13 mouse cellular contexts compared by ENCODE assay signal in the genomic region with DNA sequence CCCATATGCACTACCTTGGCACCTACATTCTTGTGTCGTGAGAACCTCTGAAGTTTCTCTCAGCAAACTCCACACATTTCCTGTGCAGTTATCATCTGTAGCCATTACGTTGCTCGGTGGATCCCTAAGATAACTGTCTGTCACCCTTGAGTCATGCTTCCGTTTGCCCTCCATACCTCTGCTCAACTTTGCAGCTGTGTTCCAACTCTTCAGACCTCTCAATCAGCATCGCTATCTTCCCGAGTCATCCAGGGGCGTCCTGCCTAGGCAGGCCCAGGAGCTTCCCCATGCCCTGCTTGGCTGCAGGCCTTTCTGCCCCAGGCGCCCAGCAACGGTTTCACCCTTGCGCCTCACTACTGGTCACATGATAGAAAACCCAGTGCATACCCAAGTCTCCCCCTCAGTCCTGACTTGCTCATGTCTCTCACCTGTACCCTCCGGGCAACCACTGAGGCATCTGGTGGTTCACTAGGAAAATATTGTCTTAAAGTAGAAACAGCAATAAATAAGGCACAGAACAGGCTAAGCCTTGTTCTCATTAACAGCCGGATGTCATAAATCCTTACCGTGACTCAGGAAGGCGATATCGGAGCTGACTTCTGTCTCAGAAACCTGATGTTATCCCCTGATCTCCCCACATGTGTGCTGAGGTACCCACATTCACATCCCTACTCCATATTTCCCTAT. TPM values are rescaled to one million over a fixed set of nuclear protein-coding genes. Genes with fewer than 3 reads are reported as not detected.
DNase-seq lines count a peak whose midpoint lies in the region; ATAC-seq and TF ChIP-seq lines count a peak whose summit lies in the region.
"Had no signal": no experiment of that assay in that cellular context is flagged by ENCODE, and none has a peak within 500 bp of the region (broad histone marks: within the 10 kb centered on the region; RNA-seq: fewer than 3 reads in every experiment).

No protein-coding gene starts in this region.

- H3K9me3 ChIP-seq in embryonic facial prominence, embryonic 14.5 days (ENCODE audit: control insufficient read depth, low read length) = no peaks in the 10 kb centered on the region
- H3K9me3 ChIP-seq in limb, embryonic 13.5 days = no peaks in the 10 kb centered on the region
- no peaks in the 10 kb centered on the region for H3K9me3 ChIP-seq in intestine, postnatal 0 days (ENCODE audit: control insufficient read depth)
- H3K9me3 ChIP-seq: hindbrain, embryonic 12.5 days had no signal

- no peak overlapping the region for H3ac ChIP-seq in myocyte (ENCODE audit: control insufficient read depth, insufficient read length)

- H3K27me3 ChIP-seq in embryonic facial prominence, embryonic 14.5 days (replicated peaks; ENCODE audit: control insufficient read depth, insufficient read depth, low read length) = no peaks in the 10 kb centered on the region
- no peaks in the 10 kb centered on the region for H3K27me3 ChIP-seq in limb, embryonic 13.5 days
- no peaks in the 10 kb centered on the region for H3K27me3 ChIP-seq in myocyte (ENCODE audit: control insufficient read depth, insufficient read depth, insufficient read length)
- no peaks in the 10 kb centered on the region for H3K27me3 ChIP-seq in intestine, postnatal 0 days (replicated peaks; ENCODE audit: control insufficient read depth, insufficient read depth, low read length)
- H3K27me3 ChIP-seq: hindbrain, embryonic 12.5 days had no signal

- H3K36me3 ChIP-seq in embryonic facial prominence, embryonic 14.5 days (ENCODE audit: control insufficient read depth, insufficient read depth, low read length) = no peaks in the 10 kb centered on the region
- H3K36me3 ChIP-seq in limb, embryonic 13.5 days = no peaks in the 10 kb centered on the region
- H3K36me3 ChIP-seq in myocyte (ENCODE audit: control insufficient read depth, insufficient read depth) = no peaks in the 10 kb centered on the region
- H3K36me3 ChIP-seq in intestine, postnatal 0 days (ENCODE audit: control insufficient read depth, insufficient read depth) = no peaks in the 10 kb centered on the region
- H3K36me3 ChIP-seq: hindbrain, embryonic 12.5 days had no signal

- H3K4me2 ChIP-seq in embryonic facial prominence, embryonic 14.5 days (ENCODE audit: low read depth, low read length) = no peak overlapping the region
- peak overlapping the region; percentile 17; the same call in 1 of the 2 replicates for H3K4me2 ChIP-seq in limb, embryonic 13.5 days (replicated peaks)
- peak overlapping the region; percentile 71 for H3K4me2 ChIP-seq in myocyte (ENCODE audit: low read depth)
- H3K4me2 ChIP-seq in intestine, postnatal 0 days (replicated peaks; ENCODE audit: low read depth) = no peak overlapping the region
- H3K4me2 ChIP-seq: hindbrain, embryonic 12.5 days; lung, embryonic 14.5 days had no signal

- peak; percentile 75 for ATAC-seq in CD4-positive, CD25-positive, alpha-beta regulatory T cell, adult 4 months
- ATAC-seq in embryonic facial prominence, embryonic 14.5 days (ENCODE audit: low read depth) = no peak
- peak; percentile 1; the same call in 1 of the 2 replicates for ATAC-seq in limb, embryonic 13.5 days (ENCODE audit: low FRiP score, low read depth)
- ATAC-seq in intestine, postnatal 0 days = no peak

- H3K27ac ChIP-seq in embryonic facial prominence, embryonic 14.5 days (replicated peaks; ENCODE audit: low read depth, low read length) = no peak overlapping the region
- H3K27ac ChIP-seq in limb, embryonic 13.5 days = peak overlapping the region; percentile 68
- no peak overlapping the region for H3K27ac ChIP-seq in intestine, postnatal 0 days (ENCODE audit: low read depth, low read length)
- H3K27ac ChIP-seq: hindbrain, embryonic 12.5 days had no signal

- H3K79me2 ChIP-seq in myocyte (ENCODE audit: control insufficient read depth, insufficient read depth) = no peaks in the 10 kb centered on the region

- H3K4me3 ChIP-seq in embryonic facial prominence, embryonic 14.5 days (ENCODE audit: low read depth, low read length) = no peak overlapping the region
- H3K4me3 ChIP-seq in limb, embryonic 13.5 days = no peak overlapping the region
- H3K4me3 ChIP-seq in myocyte = no peak overlapping the region
- H3K4me3 ChIP-seq in intestine, postnatal 0 days (ENCODE audit: low read depth, low read length) = no peak overlapping the region
- H3K4me3 ChIP-seq: hindbrain, embryonic 12.5 days had no signal

- DNase-seq in embryonic facial prominence, embryonic 14.5 days (ENCODE audit: low spot score) = peak; percentile 41
- DNase-seq in heart, adult 11 months = no peak
- DNase-seq in right cerebral cortex, adult 2 months (ENCODE audit: low spot score in 2 of 2) = no peak
- DNase-seq in spleen, adult 12 weeks (ENCODE audit: low spot score) = no peak
- DNase-seq: adrenal gland, postnatal 14 days; lung, embryonic 14.5 days; right cerebral cortex, postnatal 4 days had no signal

- no peak overlapping the region for H3K9ac ChIP-seq in embryonic facial prominence, embryonic 14.5 days (ENCODE audit: low read depth, low read length)
- no peak overlapping the region for H3K9ac ChIP-seq in limb, embryonic 13.5 days
- no peak overlapping the region for H3K9ac ChIP-seq in intestine, postnatal 0 days (ENCODE audit: low read depth, low read length)
- H3K9ac ChIP-seq: hindbrain, embryonic 12.5 days; lung, embryonic 14.5 days had no signal

- peaks cover 3% of the 10 kb centered on the region; the same call in 1 of the 2 replicates for H3K4me1 ChIP-seq in embryonic facial prominence, embryonic 14.5 days (ENCODE audit: control insufficient read depth, insufficient read depth, low read length)
- peaks cover 35% of the 10 kb centered on the region for H3K4me1 ChIP-seq in limb, embryonic 13.5 days
- no peaks in the 10 kb centered on the region for H3K4me1 ChIP-seq in intestine, postnatal 0 days (replicated peaks; ENCODE audit: control insufficient read depth, insufficient read depth, low read length)

- TF ChIP-seq CTCF in intestine, postnatal 0 days (IDR thresholded peaks at IDR 0.05; ENCODE audit: low read depth) = no peak

- no peak for TF ChIP-seq POLR2A in myocyte (IDR thresholded peaks at IDR 0.05; ENCODE audit: insufficient read length, low read depth)

- WGBS in embryonic facial prominence, embryonic 14.5 days = 60% methylated on average over 15 of the region's 15 CpGs
- 34% methylated on average over 15 of the region's 15 CpGs for WGBS in limb, embryonic 13.5 days
- WGBS in intestine, postnatal 0 days = 52% methylated on average over 15 of the region's 15 CpGs

TF ChIP-seq in myocyte, 11 proteins besides CTCF, POLR2A, EP300 and RAD21:
- peak in 1 of 3 experiments; percentile 13 for TF ChIP-seq MYOD1 (IDR thresholded peaks at IDR 0.05; ENCODE audit: control insufficient read depth in 1 of 3, insufficient read length in 2 of 3, low read depth in 2 of 3)
- TF ChIP-seq USF1 (IDR thresholded peaks at IDR 0.05; ENCODE audit: low read depth) = peak; percentile 44
- no peak for TF ChIP-seq REST (IDR thresholded peaks at IDR 0.05; ENCODE audit: insufficient read depth, insufficient read length)

RNA-seq across cellular contexts. Expression of gene Smg9, which starts 4.8 kb away (rescaled TPM):
- 10 to 100 TPM; 27.9 to 29.4 TPM for polyA plus RNA-seq in CD4-positive, CD25-positive, alpha-beta regulatory T cell, adult 4 months (2017; shearing (Covaris generic))
- polyA plus RNA-seq in embryonic facial prominence, embryonic 14.5 days (2014; fragmentation: Nextera tagmentation; extraction: Ambion mirVana) = 17.6 and 19.9 TPM in 2 replicates
- polyA plus RNA-seq in limb, embryonic 13.5 days (2015; fragmentation: Nextera tagmentation; extraction: Ambion mirVana) = 24.5 and 25.1 TPM in 2 replicates
- 17.4 TPM for polyA plus RNA-seq in myocyte (2012; fragmentation: generic; extraction: Trizol)
- polyA plus RNA-seq in intestine, postnatal 0 days (2015; fragmentation: Nextera tagmentation; extraction: Ambion mirVana) = 14.0 and 15.1 TPM in 2 replicates

RNA-seq across cellular contexts. Expression of gene Kcnn4, which starts 24.6 kb away (rescaled TPM):
- 100 to 1,000 TPM; 130 to 152 TPM for polyA plus RNA-seq in CD4-positive, CD25-positive, alpha-beta regulatory T cell, adult 4 months (2017; shearing (Covaris generic))
- polyA plus RNA-seq in embryonic facial prominence, embryonic 14.5 days (2014; fragmentation: Nextera tagmentation; extraction: Ambion mirVana) = 4.1 and 5.8 TPM in 2 replicates
- polyA plus RNA-seq in limb, embryonic 13.5 days (2015; fragmentation: Nextera tagmentation; extraction: Ambion mirVana) = 1.4 and 2.4 TPM in 2 replicates
- 37.4 TPM for polyA plus RNA-seq in myocyte (2012; fragmentation: generic; extraction: Trizol)
- polyA plus RNA-seq in intestine, postnatal 0 days (2015; fragmentation: Nextera tagmentation; extraction: Ambion mirVana) = 3.2 and 3.7 TPM in 2 replicates

RNA-seq across cellular contexts. Expression of gene Lypd5, which starts 45.6 kb away (rescaled TPM):
- polyA plus RNA-seq in CD4-positive, CD25-positive, alpha-beta regulatory T cell, adult 4 months (2017; shearing (Covaris generic)) = under 1 TPM in 1 of 2 experiments, not detected in 1; 0.19 TPM
- 2.4 and 4.9 TPM in 2 replicates for polyA plus RNA-seq in embryonic facial prominence, embryonic 14.5 days (2014; fragmentation: Nextera tagmentation; extraction: Ambion mirVana)
- polyA plus RNA-seq in limb, embryonic 13.5 days (2015; fragmentation: Nextera tagmentation; extraction: Ambion mirVana) = not detected in 2 replicates
- polyA plus RNA-seq in myocyte (2012; fragmentation: generic; extraction: Trizol) = not detected
- polyA plus RNA-seq in intestine, postnatal 0 days (2015; fragmentation: Nextera tagmentation; extraction: Ambion mirVana) = not detected in 2 replicates
- polyA plus RNA-seq: cortical plate, adult 2 months; hindbrain, embryonic 12.5 days; lung, embryonic 14.5 days had no signal

RNA-seq across cellular contexts. Expression of gene Irgc1, which starts 57.5 kb away (rescaled TPM):
- under 1 TPM; 0.35 to 0.56 TPM for polyA plus RNA-seq in CD4-positive, CD25-positive, alpha-beta regulatory T cell, adult 4 months (2017; shearing (Covaris generic))
- polyA plus RNA-seq in embryonic facial prominence, embryonic 14.5 days (2014; fragmentation: Nextera tagmentation; extraction: Ambion mirVana) = 0.16 and 0.36 TPM in 2 replicates
- polyA plus RNA-seq in limb, embryonic 13.5 days (2015; fragmentation: Nextera tagmentation; extraction: Ambion mirVana) = not detected in 2 replicates
- polyA plus RNA-seq in myocyte (2012; fragmentation: generic; extraction: Trizol) = 0.32 TPM
- not detected in 2 replicates for polyA plus RNA-seq in intestine, postnatal 0 days (2015; fragmentation: Nextera tagmentation; extraction: Ambion mirVana)
- polyA plus RNA-seq: hindbrain, embryonic 12.5 days; lung, embryonic 14.5 days had no signal

Comparison
In these comparisons a context has a peak if more than half of its experiments do, and no peak if none do; other contexts are left out.
1. ATAC-seq: peak in CD4-positive, CD25-positive, alpha-beta regulatory T cell, adult 4 months (single experiment) and limb, embryonic 13.5 days (single experiment); none in embryonic facial prominence, embryonic 14.5 days (single experiment) and intestine, postnatal 0 days (single experiment).
2. H3K4me2 ChIP-seq: peak in limb, embryonic 13.5 days (single experiment) and myocyte (single experiment); none in embryonic facial prominence, embryonic 14.5 days (single experiment) and intestine, postnatal 0 days (single experiment).